Mouse (Mus musculus): ENCODE results near the gene Lhfpl2. TPM values are rescaled to one million over a fixed set of nuclear protein-coding genes. Genes with fewer than 3 reads are reported as not detected.
"Not testable (repeated sequence)": the region's sequence is repeated elsewhere in the genome, so short reads cannot be mapped to it uniquely, and the experiment has no call there.

Gene Lhfpl2
- total and polyA plus RNA-seq, 3 experiments, result not detected

GRCm38 (mm10) chr13:94013986-94014385 is 43.6 kb upstream of the Lhfpl2 start:
- no peak for TF ChIP-seq CHD2 (IDR thresholded peaks at IDR 0.05; ENCODE audit: low read length)
- no peak for TF ChIP-seq MAX (IDR thresholded peaks at IDR 0.05; ENCODE audit: low read length)
- no peak for TF ChIP-seq PAX5 (IDR thresholded peaks at IDR 0.05; ENCODE audit: low read length)
- TF ChIP-seq MAFK (IDR thresholded peaks at IDR 0.05; ENCODE audit: insufficient replicate concordance, low read length), result no peak
- TF ChIP-seq JUN (IDR thresholded peaks at IDR 0.05; ENCODE audit: insufficient read depth, low read depth, low read length), result no peak
- no peak for TF ChIP-seq MEF2A (IDR thresholded peaks at IDR 0.05; ENCODE audit: borderline replicate concordance, low read depth, low read length)
- no peak for TF ChIP-seq EP300 (IDR thresholded peaks at IDR 0.05; ENCODE audit: low read length)
- no peak for TF ChIP-seq IRF4 (IDR thresholded peaks at IDR 0.05; ENCODE audit: low read depth, low read length)
- no peak for TF ChIP-seq ZC3H11A (IDR thresholded peaks at IDR 0.05; ENCODE audit: low read depth, low read length)
- TF ChIP-seq RCOR1 (conservative IDR thresholded peaks at IDR 0.05; ENCODE audit: low read depth, low read length), result no peak
- no peak for TF ChIP-seq SMC3 (IDR thresholded peaks at IDR 0.05; ENCODE audit: low read depth, low read length)
- TF ChIP-seq E2F4 (IDR thresholded peaks at IDR 0.05; ENCODE audit: insufficient replicate concordance, low read depth, low read length), result no peak
- no peak for TF ChIP-seq MAZ (IDR thresholded peaks at IDR 0.05; ENCODE audit: low read depth, low read length)
- no peak for TF ChIP-seq CTCF (conservative IDR thresholded peaks at IDR 0.05 in 1 of 2, IDR thresholded peaks at IDR 0.05 in 1 of 2; ENCODE audit: low read depth in 2 of 2, low read length in 2 of 2)
- TF ChIP-seq ETS1 (conservative IDR thresholded peaks at IDR 0.05; ENCODE audit: low read depth, low read length), result no peak
- Histone ChIP-seq H3K36me3 (replicated peaks in 1 of 2; ENCODE audit: control insufficient read depth in 1 of 2, insufficient read depth in 1 of 2, low read length in 1 of 2) (no peaks in the 10 kb centered on the region), H3K4me1 (ENCODE audit: control insufficient read depth in 1 of 2, insufficient read depth in 2 of 2) (no peaks in the 10 kb centered on the region), H3K27ac (ENCODE audit: insufficient read depth, low read depth) (no peak overlapping the region), H3K9me3 (replicated peaks; ENCODE audit: low read length) (no peaks in the 10 kb centered on the region), H3K4me3 (replicated peaks in 1 of 3; ENCODE audit: low read depth in 2 of 3, low read length in 2 of 3, poor library complexity in 1 of 3) (no peak overlapping the region), H3K27me3 (replicated peaks) (no peaks in the 10 kb centered on the region), H3K9ac (ENCODE audit: insufficient read depth, low read depth) (no peak overlapping the region), H3K4me2 (ENCODE audit: insufficient read depth, low read depth, poor library complexity, severe bottlenecking) (no peak overlapping the region), H3K79me2 (replicated peaks; ENCODE audit: control insufficient read depth, extremely low read depth, insufficient read depth, poor library complexity, severe bottlenecking) (no peaks in the 10 kb centered on the region)
- dilution Hi-C loops (cut with MboI; ENCODE audit: extremely low pct_ligation_motif_present, extremely low pct_unique_long_range_greater_than_20kb, low sequenced_read_pairs), result no loop called here
- no peak for DNase-seq (ENCODE audit: extremely low read depth)
- in situ Hi-C loops (cut with MboI; ENCODE audit: low pct_ligation_motif_present, low pct_unique_long_range_greater_than_20kb, low sequenced_read_pairs), result no loop called here

GRCm38 (mm10) chr13:94024575-94024974 is 33.0 kb upstream of the Lhfpl2 start:
- in situ Hi-C loops (cut with MboI; ENCODE audit: low pct_ligation_motif_present, low pct_unique_long_range_greater_than_20kb, low sequenced_read_pairs); H3K27ac ChIP-seq (ENCODE audit: insufficient read depth, low read depth); H3K4me1 ChIP-seq (ENCODE audit: control insufficient read depth in 1 of 2, insufficient read depth in 2 of 2); H3K4me3 ChIP-seq (replicated peaks in 1 of 3; ENCODE audit: low read depth in 2 of 3, low read length in 2 of 3, poor library complexity in 1 of 3); H3K9me3 ChIP-seq (replicated peaks; ENCODE audit: low read length); H3K4me2 ChIP-seq (ENCODE audit: insufficient read depth, low read depth, poor library complexity, severe bottlenecking); H3K79me2 ChIP-seq (replicated peaks; ENCODE audit: control insufficient read depth, extremely low read depth, insufficient read depth, poor library complexity, severe bottlenecking); H3K36me3 ChIP-seq (replicated peaks in 1 of 2; ENCODE audit: control insufficient read depth in 1 of 2, insufficient read depth in 1 of 2, low read length in 1 of 2); H3K9ac ChIP-seq (ENCODE audit: insufficient read depth, low read depth); H3K27me3 ChIP-seq (replicated peaks); DNase-seq (ENCODE audit: extremely low read depth); dilution Hi-C loops (cut with MboI; ENCODE audit: extremely low pct_ligation_motif_present, extremely low pct_unique_long_range_greater_than_20kb, low sequenced_read_pairs): not testable (repeated sequence)

DNA sequence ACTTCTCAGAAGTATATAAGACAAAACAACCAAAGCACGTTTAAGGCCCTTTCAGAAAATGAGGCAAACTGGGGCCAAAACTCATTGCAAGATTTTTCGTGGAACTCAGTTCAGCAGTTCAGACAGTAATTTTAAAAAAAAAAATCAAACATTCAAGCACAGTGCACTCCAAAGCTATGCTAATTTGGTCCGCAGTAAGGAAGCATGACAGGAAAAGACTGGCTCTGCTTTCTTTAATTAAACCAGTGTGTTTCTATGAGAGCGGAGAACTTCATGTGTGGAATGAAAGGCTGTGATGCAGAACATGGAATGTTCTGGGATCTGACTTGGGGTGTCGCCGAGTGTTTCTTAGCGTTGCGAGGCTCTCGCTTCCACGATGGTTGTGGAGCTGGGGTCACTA is 28.4 kb upstream of the Lhfpl2 start:
- H3K9me3 ChIP-seq (replicated peaks; ENCODE audit: low read length), result no peaks in the 10 kb centered on the region
- no peak overlapping the region for H3K4me2 ChIP-seq (ENCODE audit: insufficient read depth, low read depth, poor library complexity, severe bottlenecking)
- in situ Hi-C loops (cut with MboI; ENCODE audit: low pct_ligation_motif_present, low pct_unique_long_range_greater_than_20kb, low sequenced_read_pairs) (no loop called here), dilution Hi-C loops (cut with MboI; ENCODE audit: extremely low pct_ligation_motif_present, extremely low pct_unique_long_range_greater_than_20kb, low sequenced_read_pairs) (no loop called here)
- H3K27ac ChIP-seq (ENCODE audit: insufficient read depth, low read depth), result no peak overlapping the region
- no peaks in the 10 kb centered on the region for H3K27me3 ChIP-seq (replicated peaks)
- no peak overlapping the region for H3K9ac ChIP-seq (ENCODE audit: insufficient read depth, low read depth)
- no peaks in the 10 kb centered on the region for H3K4me1 ChIP-seq (ENCODE audit: control insufficient read depth in 1 of 2, insufficient read depth in 2 of 2)
- no peak overlapping the region for H3K4me3 ChIP-seq (replicated peaks in 1 of 3; ENCODE audit: low read depth in 2 of 3, low read length in 2 of 3, poor library complexity in 1 of 3)
- no peak for DNase-seq (ENCODE audit: extremely low read depth)
- H3K79me2 ChIP-seq (replicated peaks; ENCODE audit: control insufficient read depth, extremely low read depth, insufficient read depth, poor library complexity, severe bottlenecking), result no peaks in the 10 kb centered on the region
- H3K36me3 ChIP-seq (replicated peaks in 1 of 2; ENCODE audit: control insufficient read depth in 1 of 2, insufficient read depth in 1 of 2, low read length in 1 of 2), result no peaks in the 10 kb centered on the region
- TF ChIP-seq ZNF384 (IDR thresholded peaks at IDR 0.05; ENCODE audit: low read depth, low read length), result no peak
- no peak for TF ChIP-seq TCF12 (IDR thresholded peaks at IDR 0.05; ENCODE audit: low read depth, low read length)
- TF ChIP-seq CHD2 (IDR thresholded peaks at IDR 0.05; ENCODE audit: low read length), result no peak
- no peak for TF ChIP-seq MEF2A (IDR thresholded peaks at IDR 0.05; ENCODE audit: borderline replicate concordance, low read depth, low read length)
- no peak for TF ChIP-seq UBTF (IDR thresholded peaks at IDR 0.05; ENCODE audit: low read depth, low read length)
- no peak for TF ChIP-seq GABPA (IDR thresholded peaks at IDR 0.05; ENCODE audit: insufficient replicate concordance, low read depth, low read length)
- no peak for TF ChIP-seq JUND (conservative IDR thresholded peaks at IDR 0.05; ENCODE audit: low read depth, low read length)
- TF ChIP-seq ETS1 (conservative IDR thresholded peaks at IDR 0.05; ENCODE audit: low read depth, low read length), result no peak
- TF ChIP-seq CTCF (conservative IDR thresholded peaks at IDR 0.05 in 1 of 2, IDR thresholded peaks at IDR 0.05 in 1 of 2; ENCODE audit: low read depth in 2 of 2, low read length in 2 of 2), result no peak
- no peak for TF ChIP-seq MAZ (IDR thresholded peaks at IDR 0.05; ENCODE audit: low read depth, low read length)
- TF ChIP-seq RCOR1 (conservative IDR thresholded peaks at IDR 0.05; ENCODE audit: low read depth, low read length), result no peak
